Mouse (Mus musculus) left cerebral cortex, postnatal 4 days (tissue): ENCODE results near the gene Actl7b. TPM values are rescaled to one million over a fixed set of nuclear protein-coding genes. Genes with fewer than 3 reads are reported as not detected.

ENCODE experiments used
- DNase-seq: peaks from one replicate; pipeline ENCODE4 v3.0.0-alpha.2; 2022
- intact Hi-C: fragments of 180-260 bp; cut with DNase I; formaldehyde crosslinking; loops from one replicate; pipeline ENCODE4 v1.15.1; 2025
- total RNA-seq, 2 experiments: library from RNA; stranded (reverse); gene quantifications; 2 replicates each; pipeline ENCODE4 v1.2.3; 2021

Actl7b gene
- total RNA-seq, 2 experiments from 2014 or later: not detected

DNA sequence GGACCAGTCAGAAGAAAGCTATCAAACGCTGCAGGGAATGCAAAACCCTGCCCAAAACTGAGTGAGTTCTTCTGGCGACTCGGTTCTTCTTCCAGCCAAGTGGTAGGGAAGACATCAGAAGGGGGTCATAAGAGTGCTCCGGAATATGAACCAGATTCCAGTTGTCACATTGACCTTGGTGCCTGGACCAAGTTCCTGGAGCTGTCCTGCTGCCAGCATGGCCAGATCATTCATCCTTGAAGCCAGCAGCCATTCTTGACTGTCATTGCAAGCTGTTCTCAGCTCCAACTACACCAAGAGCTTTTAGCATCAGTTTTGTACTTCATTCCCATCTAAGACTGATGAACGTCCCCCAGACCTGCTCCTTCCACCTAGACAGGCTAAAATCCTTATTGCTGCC, 24.4 kb downstream of the Actl7b start:
- intact Hi-C loops: no loop called here
- DNase-seq: no peak

DNA sequence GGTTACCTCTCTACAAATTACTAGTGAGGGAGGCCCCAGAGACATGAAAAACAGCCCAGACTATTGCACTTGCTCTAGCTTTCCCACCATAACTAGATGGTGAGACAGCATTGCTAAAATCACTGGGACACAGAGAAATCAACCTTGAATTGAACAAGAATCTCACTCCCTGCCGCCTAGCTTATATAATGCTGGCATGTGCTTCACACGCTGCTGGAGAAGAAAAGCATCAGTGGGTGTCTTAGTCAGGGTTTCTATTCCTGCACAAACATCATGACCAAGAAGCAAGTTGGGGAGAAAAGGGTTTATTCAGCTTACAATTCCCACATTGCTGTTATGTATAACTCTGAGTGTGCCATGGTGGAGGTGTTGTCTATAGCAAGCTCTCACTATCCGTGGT, 28.1 kb downstream of the Actl7b start:
- intact Hi-C loops: no loop called here
- no peak for DNase-seq

DNA sequence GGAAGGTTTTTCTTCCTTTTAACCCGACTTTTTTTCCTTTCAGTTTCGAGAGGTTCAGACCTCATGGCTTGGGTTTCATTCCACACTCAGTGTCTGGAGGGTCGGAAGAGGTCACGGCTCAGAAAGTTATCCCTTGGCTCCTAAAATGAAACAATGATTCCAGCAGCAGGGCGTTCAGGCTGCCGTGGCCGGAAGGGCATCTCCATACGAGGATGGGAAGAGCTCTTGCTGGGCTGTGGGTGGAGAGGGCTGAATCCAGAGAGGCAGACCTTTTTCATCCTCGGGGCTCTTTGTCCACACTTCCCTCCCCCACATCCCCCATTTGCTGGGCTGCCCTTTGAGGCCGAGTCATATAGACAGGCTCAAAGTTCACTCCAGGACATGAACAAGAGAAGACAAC, 39.0 kb downstream of the Actl7b start:
- no peak for DNase-seq

DNA sequence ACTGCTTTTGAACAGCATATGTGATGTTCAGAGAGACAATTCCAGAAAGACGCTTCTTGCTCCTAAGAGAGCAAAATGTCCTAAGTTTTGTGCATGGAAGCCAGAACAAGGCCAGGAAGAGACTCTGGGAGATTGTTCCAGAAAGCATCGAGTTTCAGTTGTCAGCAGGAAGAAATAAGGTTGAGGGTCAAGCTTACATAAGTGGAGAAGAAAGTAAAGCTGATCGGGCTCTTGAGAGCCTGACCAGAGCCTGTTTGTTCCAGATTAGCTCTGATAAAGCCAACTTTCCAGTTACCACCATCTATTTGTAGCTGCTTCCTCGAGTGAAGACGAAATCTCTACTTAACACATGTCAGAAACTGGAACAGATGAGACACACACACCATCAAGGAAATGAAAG, 42.6 kb downstream of the Actl7b start:
- DNase-seq: no peak
- intact Hi-C loops: no loop called here

More for the DNA sequence above, 39.0 kb downstream of the Actl7b start:
- intact Hi-C loops: no loop called here

DNA sequence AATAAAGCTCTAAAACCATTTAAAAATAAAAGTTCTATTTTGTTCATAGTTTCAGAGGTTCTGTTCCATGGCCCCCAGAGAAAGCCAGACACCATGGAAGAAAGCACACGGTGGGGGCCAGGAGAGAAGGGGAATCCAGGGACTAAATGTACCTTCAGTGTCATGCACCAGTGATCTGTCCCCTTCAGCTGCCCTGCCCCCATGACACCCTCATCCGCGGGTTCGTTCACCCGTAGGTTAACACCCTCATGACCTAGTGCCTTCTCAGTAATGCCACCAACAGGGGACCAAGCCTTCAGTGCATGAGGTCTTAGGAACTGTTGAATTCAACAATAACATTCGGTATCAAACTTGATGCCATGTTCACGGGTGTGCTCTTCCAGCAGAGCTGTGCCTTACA, 44.8 kb downstream of the Actl7b start:
- intact Hi-C loops: no loop called here
- DNase-seq: no peak

Other genes with a start within 250 kb of the Actl7b start
- not detected for gene Gm26657, start 1.4 kb downstream of the Actl7b start, total RNA-seq
- gene Actl7a, start 2.0 kb upstream of the Actl7b start, total RNA-seq: not detected
- gene Elp1, start 60.9 kb upstream of the Actl7b start, total RNA-seq: 100 to 1,000 TPM; 102 to 104 TPM
- 10 to 100 TPM; 17.7 to 18.3 TPM for gene Fam206a, start 60.9 kb upstream of the Actl7b start, total RNA-seq
- gene Ctnnal1, start 123.7 kb upstream of the Actl7b start, total RNA-seq: 10 to 100 TPM; 18.5 to 20.4 TPM
- 10 to 100 TPM; 33.0 to 33.1 TPM for gene Tmem245, start 206.0 kb upstream of the Actl7b start, total RNA-seq
- 10 to 100 TPM; 58.8 to 61.8 TPM for gene Frrs1l, start 248.9 kb upstream of the Actl7b start, total RNA-seq